In the genomic region with DNA sequence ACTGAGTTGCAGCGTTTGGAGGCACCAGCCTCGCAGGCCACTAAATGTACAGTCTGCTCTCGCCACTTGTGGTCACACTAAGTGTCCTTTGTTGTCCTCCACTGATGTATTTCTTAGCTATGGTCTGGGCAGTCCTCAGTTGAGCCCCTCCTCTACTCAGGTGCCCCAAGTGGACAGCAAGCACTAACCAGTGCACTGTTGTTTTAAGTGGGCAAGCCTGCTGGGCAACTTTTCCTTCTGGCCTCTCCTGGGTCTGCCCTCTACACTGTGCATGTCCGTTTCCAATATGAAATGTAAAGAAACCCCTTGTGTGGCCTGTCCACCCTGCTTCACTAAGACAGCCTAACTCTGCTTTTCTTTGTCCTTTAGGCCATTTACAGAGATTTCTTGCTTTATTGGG, we compare ENCODE assay signal across 22 mouse cellular contexts. TPM values are rescaled to one million over a fixed set of nuclear protein-coding genes. Genes with fewer than 3 reads are reported as not detected.
"Had no signal": no experiment of that assay in that cellular context is flagged by ENCODE, and none has a peak within 500 bp of the region (broad histone marks: within the 10 kb centered on the region; RNA-seq: fewer than 3 reads in every experiment).

No protein-coding gene starts in this region.

- H3K27me3 ChIP-seq: limb, embryonic 12.5 days; megakaryocyte, embryonic 14.5 days; midbrain, embryonic 15.5 days; neural tube, embryonic 12.5 days; stomach, embryonic 15.5 days had no signal

- H3K4me3 ChIP-seq: layer of hippocampus, adult 2 months; limb, embryonic 12.5 days; megakaryocyte, embryonic 14.5 days; midbrain, embryonic 15.5 days; neural tube, embryonic 12.5 days; stomach, embryonic 15.5 days had no signal

- H3K4me2 ChIP-seq: limb, embryonic 12.5 days; midbrain, embryonic 11.5 days; midbrain, embryonic 15.5 days; neural tube, embryonic 12.5 days; stomach, embryonic 15.5 days had no signal

- H3K9ac ChIP-seq: limb, embryonic 12.5 days; liver, embryonic 14.5 days; midbrain, embryonic 15.5 days; neural tube, embryonic 12.5 days; stomach, embryonic 15.5 days had no signal

- DNase-seq: kidney, adult 9 months; kidney, postnatal 4 days; right cerebral cortex, postnatal 4 days; spleen, adult 18-20 months; thymus, adult 18-20 months; thymus, postnatal 25 days had no signal

- H3K27ac ChIP-seq: kidney, postnatal 0 days; limb, embryonic 12.5 days; liver, embryonic 14.5 days; macrophage; midbrain, embryonic 15.5 days; neural tube, embryonic 12.5 days; stomach, embryonic 15.5 days had no signal

- H3K9me3 ChIP-seq: limb, embryonic 12.5 days; megakaryocyte, embryonic 14.5 days; midbrain, embryonic 15.5 days; neural tube, embryonic 12.5 days; stomach, embryonic 15.5 days had no signal

- H3K4me1 ChIP-seq: limb, embryonic 12.5 days; midbrain, embryonic 15.5 days; neural tube, embryonic 12.5 days had no signal

- ATAC-seq: hindbrain, embryonic 16.5 days; inflammation-experienced regulatory T-cells, adult 6 months; intestine, postnatal 0 days; midbrain, embryonic 15.5 days had no signal

RNA-seq across cellular contexts. Expression of a gene that starts 15.0 kb away (rescaled TPM):
- total RNA-seq: liver, adult 2 months; monocyte, adult 5-6 weeks; neutrophil, adult 5-6 weeks had no signal
- polyA plus RNA-seq: inflammation-experienced regulatory T-cells, adult 6 months; limb, embryonic 12.5 days; liver, embryonic 14.5 days; macrophage had no signal

RNA-seq across cellular contexts. Expression of a gene that starts 50.8 kb away (rescaled TPM):
- total RNA-seq: monocyte, adult 5-6 weeks had no signal
- polyA plus RNA-seq: inflammation-experienced regulatory T-cells, adult 6 months; macrophage had no signal
